Mouse (Mus musculus): Measurements from ENCODE around the gene Os9. TPM values are rescaled to one million over a fixed set of nuclear protein-coding genes. Genes with fewer than 3 reads are reported as not detected.

Gene Os9
- polyA plus RNA-seq, 1 experiment from 2014 or later = 101 TPM

- WGBS = 55% methylated on average over 4 of the region's 4 CpGs
- H3K27me3 ChIP-seq = no peaks in the 10 kb centered on the region
- H3K9me3 ChIP-seq (replicated peaks) = no peaks in the 10 kb centered on the region
- no peak for ATAC-seq (ENCODE audit: insufficient number of reproducible peaks, low FRiP score, low TSS enrichment, low read depth)
- H3K9ac ChIP-seq = no peak overlapping the region
- no peaks in the 10 kb centered on the region for H3K4me1 ChIP-seq
- H3K27ac ChIP-seq (replicated peaks) = no peak overlapping the region
- no peak overlapping the region for H3K4me2 ChIP-seq (replicated peaks)
- H3K4me3 ChIP-seq (replicated peaks) = no peak overlapping the region
- H3K36me3 ChIP-seq = no peaks in the 10 kb centered on the region
These were observed 8.5 kb upstream of the Os9 start for GRCm38 (mm10) chr10:127129431-127129830.

DNA sequence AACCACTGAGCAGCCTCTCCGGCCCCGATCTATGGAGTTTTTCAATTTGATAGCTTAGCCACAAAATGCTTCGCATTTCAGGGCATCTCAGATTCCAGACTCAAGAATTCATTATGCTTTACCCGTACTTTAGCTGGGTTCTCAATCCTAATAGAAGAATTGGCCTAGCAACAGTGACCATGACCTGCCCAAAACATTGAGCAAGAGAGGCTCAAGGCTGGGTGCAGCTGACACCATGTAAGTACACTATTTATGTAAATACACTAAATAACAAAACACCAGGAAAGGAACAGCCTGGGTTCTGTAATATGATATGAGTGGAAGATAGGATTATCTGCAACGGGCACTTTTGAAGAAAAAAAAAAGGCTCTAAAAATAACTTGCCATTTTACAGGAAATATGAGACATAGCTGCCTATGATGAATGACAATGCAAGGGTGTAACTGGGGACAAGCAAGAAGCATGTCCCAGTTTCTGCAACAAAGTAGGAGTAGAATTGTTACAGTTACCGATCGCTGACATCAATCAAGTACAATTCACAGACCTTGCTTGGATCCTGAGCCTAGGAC lies 6.9 kb upstream of the Os9 start:
- no peak overlapping the region for H3K27ac ChIP-seq (replicated peaks)
- H3K4me1 ChIP-seq = peaks cover 7% of the 10 kb centered on the region
- H3K36me3 ChIP-seq = no peaks in the 10 kb centered on the region
- no peak overlapping the region for H3K9ac ChIP-seq
- 54% methylated on average over 7 of the region's 7 CpGs for WGBS
- H3K4me2 ChIP-seq (replicated peaks) = no peak overlapping the region
- no peaks in the 10 kb centered on the region for H3K27me3 ChIP-seq
- H3K4me3 ChIP-seq (replicated peaks) = no peak overlapping the region
- H3K9me3 ChIP-seq (replicated peaks) = no peaks in the 10 kb centered on the region
- no peak for ATAC-seq (ENCODE audit: insufficient number of reproducible peaks, low FRiP score, low TSS enrichment, low read depth)

DNA sequence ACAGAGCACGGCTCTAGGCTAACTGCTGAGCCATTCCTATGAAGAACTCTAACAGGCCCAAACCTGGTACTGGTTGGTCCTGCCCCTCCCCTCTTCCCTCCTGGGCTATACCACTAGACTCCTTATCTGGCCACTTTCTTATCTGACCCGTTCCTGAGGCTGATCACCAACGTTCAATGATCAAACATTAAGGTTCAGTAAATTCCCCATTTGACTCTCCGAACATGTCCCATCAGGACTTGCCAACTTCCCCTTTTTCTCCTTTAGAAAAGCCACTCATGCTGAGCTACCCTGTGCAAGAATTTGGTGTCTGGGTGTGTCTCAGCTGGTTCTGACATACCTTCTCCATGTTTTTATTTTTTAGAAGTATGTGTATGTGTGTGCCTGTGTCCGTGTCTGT lies 5.6 kb upstream of the Os9 start:
- 69% methylated on average over 5 of the region's 5 CpGs for WGBS
- no peak for ATAC-seq (ENCODE audit: insufficient number of reproducible peaks, low FRiP score, low TSS enrichment, low read depth)

DNA sequence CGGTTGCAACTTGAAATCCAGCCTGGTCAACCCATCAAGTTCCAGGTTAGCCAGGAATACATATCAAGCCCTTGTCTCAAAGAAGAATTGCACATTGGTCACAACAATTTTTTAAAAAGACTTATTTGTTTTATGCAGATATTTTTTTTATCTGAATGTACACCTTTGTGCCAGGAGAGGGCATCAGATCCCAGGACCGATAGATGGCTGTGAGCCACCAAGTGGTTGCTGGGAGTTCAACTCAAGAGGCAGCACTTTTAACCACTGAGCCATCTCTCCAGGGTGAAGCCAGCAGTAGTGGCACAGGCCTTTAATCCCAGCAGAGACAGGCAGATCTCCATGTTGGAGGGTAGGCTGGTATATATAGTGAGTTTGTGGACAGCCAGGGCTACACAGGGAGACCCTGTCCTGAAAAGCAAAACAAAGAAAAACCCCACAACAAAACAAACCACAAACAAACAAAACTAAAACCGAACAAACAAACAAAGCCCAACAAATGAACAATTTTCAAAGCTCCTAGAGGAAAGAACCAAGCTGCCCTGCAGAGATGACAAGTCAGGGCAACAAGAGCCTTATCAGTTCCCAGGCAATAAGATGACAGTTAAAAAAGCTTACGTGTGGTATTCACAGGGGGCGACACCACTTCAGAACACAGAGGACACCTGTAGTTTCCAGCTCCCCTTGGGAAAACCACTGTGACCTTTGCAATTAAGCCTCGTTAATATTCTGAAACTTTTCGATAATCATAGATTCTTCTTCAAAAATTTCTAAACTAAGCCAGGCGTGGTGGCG lies 4.5 kb upstream of the Os9 start:
- no peak for ATAC-seq (ENCODE audit: insufficient number of reproducible peaks, low FRiP score, low TSS enrichment, low read depth)
- H3K4me3 ChIP-seq (replicated peaks) = no peak overlapping the region
- H3K36me3 ChIP-seq = no peaks in the 10 kb centered on the region
- H3K4me2 ChIP-seq (replicated peaks) = no peak overlapping the region
- no peak overlapping the region for H3K9ac ChIP-seq
- H3K9me3 ChIP-seq (replicated peaks) = no peaks in the 10 kb centered on the region
- H3K27ac ChIP-seq (replicated peaks) = no peak overlapping the region
- peaks cover 17% of the 10 kb centered on the region for H3K4me1 ChIP-seq
- 67% methylated on average over 9 of the region's 9 CpGs for WGBS
- no peaks in the 10 kb centered on the region for H3K27me3 ChIP-seq

More for the DNA sequence above, 5.6 kb upstream of the Os9 start:
- Histone ChIP-seq H3K36me3 (no peaks in the 10 kb centered on the region), H3K4me1 (peaks cover 12% of the 10 kb centered on the region), H3K27ac (replicated peaks) (no peak overlapping the region), H3K4me3 (replicated peaks) (no peak overlapping the region), H3K4me2 (replicated peaks) (no peak overlapping the region), H3K9ac (no peak overlapping the region), H3K27me3 (no peaks in the 10 kb centered on the region), H3K9me3 (replicated peaks) (no peaks in the 10 kb centered on the region)

- no peak overlapping the region for H3K9ac ChIP-seq
These were observed 2.5 kb upstream of the Os9 start for GRCm38 (mm10) chr10:127123436-127123805.

DNA sequence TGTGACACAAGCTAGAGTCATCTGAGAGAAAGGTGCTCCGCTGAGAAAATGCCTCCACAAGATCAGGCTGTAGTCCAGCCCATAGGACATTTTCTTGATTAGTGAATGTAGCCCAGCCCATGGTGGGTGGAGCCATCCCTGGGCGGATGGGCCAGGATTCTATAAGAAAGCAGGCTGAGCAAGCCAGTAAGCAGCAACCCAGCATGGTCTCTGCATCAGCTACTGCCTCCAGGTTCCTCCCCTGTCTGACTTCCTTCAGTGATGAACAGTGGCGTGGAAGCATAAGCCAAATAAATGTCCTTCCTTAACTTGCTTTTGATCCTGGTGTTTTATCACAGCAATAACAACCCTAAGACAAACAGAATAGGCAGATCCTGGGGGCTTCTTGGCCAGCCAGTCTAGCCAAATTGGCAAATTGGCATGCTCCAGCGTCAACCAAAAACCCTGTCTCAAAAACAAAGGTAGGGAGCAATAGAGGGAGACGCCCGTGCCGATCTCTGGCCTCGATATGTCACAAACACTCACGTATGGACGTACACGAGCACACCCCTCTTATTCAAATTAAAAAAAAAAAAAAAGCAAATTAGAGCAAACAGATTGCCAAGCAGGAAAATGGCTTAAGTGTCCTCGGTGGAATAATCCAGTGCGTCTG lies 2.0 kb upstream of the Os9 start:
- Histone ChIP-seq H3K4me3 (replicated peaks) (peak overlapping the region; percentile 28), H3K9ac (no peak overlapping the region), H3K27ac (replicated peaks) (0 out of 2 replicates have a peak overlapping the region, but pooled peaks have one; percentile 19), H3K27me3 (no peaks in the 10 kb centered on the region), H3K4me2 (replicated peaks) (peak overlapping the region; percentile 48), H3K36me3 (peaks cover 14% of the 10 kb centered on the region; the same call in 1 of the 2 replicates), H3K4me1 (peaks cover 26% of the 10 kb centered on the region), H3K9me3 (replicated peaks) (no peaks in the 10 kb centered on the region)
- 14% methylated on average over 13 of the region's 13 CpGs for WGBS
- no peak for ATAC-seq (ENCODE audit: insufficient number of reproducible peaks, low FRiP score, low TSS enrichment, low read depth)

More at GRCm38 (mm10) chr10:127123436-127123805, 2.5 kb upstream of the Os9 start:
- no peak for ATAC-seq (ENCODE audit: insufficient number of reproducible peaks, low FRiP score, low TSS enrichment, low read depth)
- H3K27ac ChIP-seq (replicated peaks) = no peak overlapping the region
- no peaks in the 10 kb centered on the region for H3K27me3 ChIP-seq
- peak overlapping the region; percentile 28 for H3K4me3 ChIP-seq (replicated peaks)
- H3K4me2 ChIP-seq (replicated peaks) = peak overlapping the region; percentile 48
- peaks cover 26% of the 10 kb centered on the region for H3K4me1 ChIP-seq
- H3K36me3 ChIP-seq = peaks cover 9% of the 10 kb centered on the region; the same call in 1 of the 2 replicates
- no peaks in the 10 kb centered on the region for H3K9me3 ChIP-seq (replicated peaks)
- 7% methylated on average over 4 of the region's 4 CpGs for WGBS

GRCm38 (mm10) chr10:127122018-127122417 lies 1.1 kb upstream of the Os9 start:
- Histone ChIP-seq H3K9me3 (replicated peaks) (no peaks in the 10 kb centered on the region), H3K4me3 (replicated peaks) (no peak overlapping the region), H3K36me3 (peaks cover 23% of the 10 kb centered on the region), H3K9ac (no peak overlapping the region), H3K27me3 (no peaks in the 10 kb centered on the region), H3K4me1 (peaks cover 26% of the 10 kb centered on the region), H3K27ac (replicated peaks) (no peak overlapping the region), H3K4me2 (replicated peaks) (no peak overlapping the region)
- 74% methylated on average over 3 of the region's 3 CpGs for WGBS
- ATAC-seq (ENCODE audit: insufficient number of reproducible peaks, low FRiP score, low TSS enrichment, low read depth) = no peak

DNA sequence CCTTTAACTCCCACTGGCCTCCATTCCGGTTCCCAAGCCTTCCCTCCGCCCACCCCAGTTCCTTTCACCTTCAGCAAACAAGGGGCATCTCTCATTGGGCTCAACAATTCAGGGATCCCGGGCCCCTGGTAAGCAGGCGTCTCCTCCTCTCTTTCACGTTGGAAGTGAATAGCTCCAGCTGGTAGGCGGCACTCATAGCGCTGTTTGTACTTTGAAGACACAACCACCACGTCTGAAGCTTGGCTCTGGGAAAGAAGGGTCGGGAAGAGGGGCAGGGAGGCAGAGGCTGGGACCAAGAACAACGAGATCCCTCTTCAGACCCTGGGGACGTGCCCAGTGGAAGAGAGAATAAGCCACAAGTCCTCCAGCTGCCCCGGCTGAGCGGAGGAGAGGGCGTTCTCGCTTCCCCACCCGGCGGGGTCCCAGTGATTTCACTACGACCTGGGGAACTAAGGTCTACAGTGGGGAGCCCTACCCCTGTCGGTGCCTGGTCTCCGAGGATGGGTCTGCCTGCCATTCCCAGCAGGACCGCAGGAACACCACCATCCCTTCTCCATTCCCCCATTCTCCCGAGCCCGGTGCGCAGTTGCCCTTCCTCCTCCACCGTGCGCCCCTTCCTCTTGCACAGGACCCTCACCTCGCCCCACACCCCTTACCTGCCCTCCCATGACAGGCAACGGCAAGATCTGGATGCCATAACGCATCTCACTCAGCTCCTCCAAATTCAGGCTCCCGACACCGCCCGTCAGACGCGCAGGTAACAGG lies 448 bp downstream of the Os9 start:
- peak; percentile 1; the same call in 1 of the 2 replicates for ATAC-seq (ENCODE audit: insufficient number of reproducible peaks, low FRiP score, low TSS enrichment, low read depth)
- 3% methylated on average over 34 of the region's 34 CpGs for WGBS
- Histone ChIP-seq H3K4me2 (replicated peaks) (peak overlapping the region; percentile 97), H3K9me3 (replicated peaks) (no peaks in the 10 kb centered on the region), H3K4me1 (peaks cover 26% of the 10 kb centered on the region), H3K27ac (replicated peaks) (no peak overlapping the region), H3K27me3 (no peaks in the 10 kb centered on the region), H3K9ac (peak overlapping the region; percentile 68), H3K4me3 (replicated peaks) (peak overlapping the region; percentile 88), H3K36me3 (peaks cover 38% of the 10 kb centered on the region)

DNA sequence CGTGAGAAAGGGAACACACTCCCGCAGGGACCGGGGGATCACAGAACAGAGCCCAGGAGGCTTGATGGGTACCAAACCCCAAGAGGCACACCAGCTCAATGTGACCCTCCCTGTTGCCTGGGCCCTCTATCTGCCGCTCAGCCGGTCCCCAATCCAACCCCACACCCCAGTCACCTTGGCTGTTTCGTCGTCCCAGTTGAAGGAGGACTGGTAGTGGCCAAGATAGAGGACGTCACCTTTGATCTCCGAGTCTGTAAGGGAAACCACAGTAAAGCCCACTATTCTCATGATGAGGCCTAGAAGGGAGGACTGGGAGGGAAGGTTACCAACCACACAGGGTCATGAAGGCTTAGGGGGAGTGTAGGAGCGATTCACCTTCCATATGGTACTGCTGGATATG lies 1.7 kb downstream of the Os9 start:
- H3K4me3 ChIP-seq (replicated peaks) = no peak overlapping the region
- H3K4me1 ChIP-seq = peaks cover 26% of the 10 kb centered on the region
- no peak for ATAC-seq (ENCODE audit: insufficient number of reproducible peaks, low FRiP score, low TSS enrichment, low read depth)
- H3K9ac ChIP-seq = no peak overlapping the region
- 88% methylated on average over 10 of the region's 10 CpGs for WGBS
- peaks cover 42% of the 10 kb centered on the region for H3K36me3 ChIP-seq
- no peaks in the 10 kb centered on the region for H3K9me3 ChIP-seq (replicated peaks)
- no peaks in the 10 kb centered on the region for H3K27me3 ChIP-seq
- no peak overlapping the region for H3K4me2 ChIP-seq (replicated peaks)
- H3K27ac ChIP-seq (replicated peaks) = no peak overlapping the region

GRCm38 (mm10) chr10:127118470-127118869 lies 2.5 kb downstream of the Os9 start:
- Histone ChIP-seq H3K4me3 (replicated peaks) (no peak overlapping the region), H3K9ac (no peak overlapping the region), H3K9me3 (replicated peaks) (no peaks in the 10 kb centered on the region), H3K36me3 (peaks cover 42% of the 10 kb centered on the region), H3K4me2 (replicated peaks) (no peak overlapping the region), H3K27me3 (no peaks in the 10 kb centered on the region), H3K4me1 (peaks cover 25% of the 10 kb centered on the region), H3K27ac (replicated peaks) (no peak overlapping the region)
- no peak for ATAC-seq (ENCODE audit: insufficient number of reproducible peaks, low FRiP score, low TSS enrichment, low read depth)
- WGBS = 92% methylated on average over 11 of the region's 11 CpGs

- WGBS = 85% methylated on average over 2 of the region's 2 CpGs
These were observed 5.9 kb downstream of the Os9 start for GRCm38 (mm10) chr10:127115068-127115467.

More at GRCm38 (mm10) chr10:127115068-127115467, 5.9 kb downstream of the Os9 start:
- no peak overlapping the region for H3K4me3 ChIP-seq (replicated peaks)
- H3K9me3 ChIP-seq (replicated peaks) = no peaks in the 10 kb centered on the region
- no peak overlapping the region for H3K4me2 ChIP-seq (replicated peaks)
- ATAC-seq (ENCODE audit: insufficient number of reproducible peaks, low FRiP score, low TSS enrichment, low read depth) = no peak
- no peaks in the 10 kb centered on the region for H3K27me3 ChIP-seq
- no peak overlapping the region for H3K9ac ChIP-seq
- no peak overlapping the region for H3K27ac ChIP-seq (replicated peaks)
- peaks cover 5% of the 10 kb centered on the region; the same call in 1 of the 2 replicates for H3K4me1 ChIP-seq
- peaks cover 58% of the 10 kb centered on the region for H3K36me3 ChIP-seq

All from embryonic facial prominence, embryonic 15.5 days (tissue).